Mouse (Mus musculus): Measurements from ENCODE around the gene Rpl6. TPM values are rescaled to one million over a fixed set of nuclear protein-coding genes. Genes with fewer than 3 reads are reported as not detected.
A peak's percentile ranks its signal among the peaks of the same experiment; 100 is the strongest.
"Not testable (repeated sequence)": the region's sequence is repeated elsewhere in the genome, so short reads cannot be mapped to it uniquely, and the experiment has no call there.

Gene Rpl6
- total RNA-seq, 2 experiments from 2014 or later, result 820 to 822 TPM

DNA sequence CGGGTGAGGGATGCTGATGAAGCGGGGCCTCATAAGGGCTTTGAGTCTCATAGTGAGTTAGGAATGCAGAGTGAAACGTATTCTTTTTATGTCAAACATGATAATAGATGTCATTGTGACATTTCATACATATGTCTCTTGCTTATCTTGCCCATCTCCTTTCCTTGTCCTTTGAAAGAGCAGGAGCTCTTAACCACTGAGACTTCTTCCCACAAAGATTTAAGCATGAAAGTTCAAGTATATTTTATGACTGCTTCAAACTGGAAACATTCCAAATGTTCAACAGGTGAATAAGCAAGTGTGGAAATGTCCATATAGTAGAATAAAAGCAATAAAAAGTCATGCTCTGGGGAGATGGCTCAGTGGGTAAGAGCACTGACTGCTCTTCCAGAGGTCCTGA is 22.1 kb downstream of the Rpl6 start:
- no peak for DNase-seq

DNA sequence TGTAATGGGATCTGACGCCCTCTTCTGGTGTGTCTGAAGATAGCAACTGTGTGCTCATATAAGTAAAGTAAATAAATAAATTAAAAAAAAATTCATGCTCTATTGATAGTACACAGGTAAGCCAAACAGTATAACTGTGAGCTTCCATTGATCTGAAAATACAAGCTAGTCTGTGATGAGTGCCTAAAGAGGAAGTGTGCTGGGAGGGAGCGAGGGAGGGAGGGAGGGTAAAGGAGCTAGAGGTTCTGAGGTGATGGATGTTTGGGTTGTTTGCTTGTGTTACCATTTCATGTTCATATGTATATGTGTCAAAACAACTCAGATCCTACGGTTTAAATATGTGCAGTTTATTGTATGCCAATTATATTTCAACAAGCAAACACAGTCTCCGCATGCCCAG is 22.6 kb downstream of the Rpl6 start:
- no peak for DNase-seq

DNA sequence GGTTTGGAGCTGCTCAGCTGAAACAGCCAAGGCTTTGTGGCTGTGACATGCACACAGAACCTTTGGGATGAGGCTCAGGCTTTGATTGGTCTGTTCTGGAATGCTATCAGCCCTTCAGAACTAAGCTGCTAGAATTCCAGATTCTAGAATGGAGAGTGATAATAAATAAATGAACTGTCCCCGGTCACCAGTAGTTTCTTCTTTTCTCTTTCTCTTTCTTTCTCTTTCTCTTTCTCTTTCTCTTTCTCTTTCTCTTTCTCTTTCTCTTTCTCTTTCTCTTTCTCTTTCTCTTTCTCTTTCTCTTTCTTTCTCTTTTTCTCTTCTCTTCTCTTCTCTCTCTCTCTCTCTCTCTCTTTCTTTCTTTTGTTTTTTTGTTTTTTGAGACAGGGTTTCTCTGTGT is 23.0 kb downstream of the Rpl6 start:
- not testable (repeated sequence) for DNase-seq

DNA sequence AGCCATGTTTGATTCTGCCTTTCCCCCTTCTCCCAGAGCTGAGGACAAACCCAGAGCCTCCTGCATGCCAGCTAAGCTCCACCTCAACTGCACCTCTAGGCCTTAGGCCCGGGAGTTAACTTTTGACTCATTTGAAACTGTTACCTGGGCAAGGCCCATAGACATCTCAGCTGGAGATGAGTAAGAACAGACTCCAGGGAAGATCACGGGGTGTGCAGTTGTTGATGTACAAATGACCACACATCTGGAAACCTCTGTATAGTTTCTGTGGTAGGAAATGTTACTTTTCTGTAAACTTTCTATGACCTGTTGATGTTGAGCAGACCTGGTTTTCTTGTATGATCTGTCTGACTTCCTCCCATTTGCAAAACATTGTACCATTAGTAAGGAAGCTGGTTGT is 24.9 kb downstream of the Rpl6 start:
- no peak for DNase-seq

DNA sequence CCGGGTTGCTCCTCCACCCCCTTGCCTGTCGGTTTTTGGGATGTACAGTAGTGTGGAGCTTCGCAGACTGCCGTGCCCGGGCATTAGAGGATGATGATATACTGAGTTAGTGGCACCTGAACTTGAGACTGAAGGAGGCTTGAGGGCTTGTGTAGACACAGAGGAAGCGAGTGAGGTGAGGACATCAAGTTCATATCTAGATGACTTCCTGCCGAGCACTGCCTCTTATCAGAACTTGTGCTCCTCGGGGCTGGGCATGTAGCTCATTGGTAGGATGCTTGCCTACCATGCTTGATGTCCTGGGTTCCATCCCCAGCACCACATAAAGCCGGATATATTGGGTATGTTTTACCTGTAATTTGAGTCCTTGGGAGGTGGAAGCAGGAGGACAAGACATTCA is 26.5 kb downstream of the Rpl6 start:
- no peak for DNase-seq

DNA sequence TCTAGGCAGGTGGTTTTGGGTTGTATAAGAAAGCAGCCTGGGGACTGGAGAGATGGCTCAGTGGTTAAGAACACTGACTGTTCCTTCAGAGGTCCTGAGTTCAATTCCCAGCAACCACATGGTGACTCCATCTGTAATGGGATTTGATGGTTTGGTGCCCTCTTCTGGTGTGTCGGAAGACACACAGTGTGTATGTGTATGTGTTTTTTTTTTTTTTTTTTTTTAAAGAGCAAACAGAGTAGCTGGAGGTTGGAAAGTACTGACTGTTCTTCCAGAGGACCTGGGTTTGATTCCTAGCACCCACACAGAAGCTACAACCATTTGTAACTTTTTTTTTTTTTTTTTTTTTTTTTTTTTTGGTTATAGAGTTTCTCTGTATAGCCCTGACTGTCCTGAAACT is 28.5 kb downstream of the Rpl6 start:
- no peak for DNase-seq

DNA sequence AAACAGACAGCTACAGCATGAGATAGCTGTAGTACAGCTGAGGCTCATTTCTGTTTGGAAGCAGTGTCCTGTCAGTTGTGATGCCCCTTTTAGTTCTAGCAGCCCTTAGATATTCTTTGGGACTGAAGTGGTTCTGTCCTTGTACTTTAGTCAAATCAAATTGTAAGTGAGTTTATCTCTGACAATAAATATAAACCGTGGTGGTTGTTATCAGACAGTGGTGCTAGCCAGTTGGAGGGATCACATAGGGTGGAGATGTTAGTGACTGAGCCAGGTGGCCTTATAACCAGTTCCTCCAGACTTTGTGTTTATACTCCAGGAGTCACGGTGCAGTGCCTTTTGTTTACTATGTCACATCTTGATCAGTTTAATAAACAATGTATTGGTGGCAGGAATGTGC is 29.4 kb downstream of the Rpl6 start:
- DNase-seq, result no peak

DNA sequence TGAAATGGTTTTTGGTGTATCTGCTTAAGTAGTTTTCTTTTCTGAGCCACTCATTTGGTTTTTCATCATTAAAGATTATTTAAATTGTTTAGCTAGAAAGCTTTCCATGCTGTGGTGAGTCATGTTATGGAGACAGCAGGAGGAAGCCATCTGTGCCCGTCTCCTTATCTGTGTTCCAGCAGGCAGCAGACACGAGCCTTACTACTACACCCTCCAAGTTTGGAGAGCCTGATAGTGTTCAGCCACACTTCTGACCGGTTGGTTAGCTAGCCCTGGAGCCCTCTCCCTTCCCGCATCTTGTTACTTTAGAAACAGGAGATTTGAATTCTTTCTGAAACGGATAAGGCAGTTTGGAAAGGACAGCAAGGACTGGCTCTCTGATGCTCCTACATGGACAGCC is 31.9 kb downstream of the Rpl6 start:
- DNase-seq, result no peak

DNA sequence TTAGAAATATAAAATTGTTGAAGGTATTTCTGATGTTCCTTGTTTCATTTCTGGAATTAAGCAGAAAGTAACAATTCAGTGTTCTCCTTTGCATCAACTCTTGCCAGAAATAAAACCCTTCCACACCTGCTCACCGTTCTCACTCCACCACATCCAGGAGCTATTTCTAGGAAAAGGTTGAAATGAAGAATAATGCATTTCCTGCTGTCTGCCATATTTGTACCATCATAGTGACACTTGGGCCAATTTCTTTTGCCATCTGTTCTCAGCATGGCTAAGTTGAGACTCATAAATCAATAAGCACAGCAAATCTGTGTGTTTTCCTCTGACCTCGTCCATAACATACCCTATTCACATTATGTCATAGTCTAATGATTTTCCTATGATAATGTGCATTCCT is 33.9 kb downstream of the Rpl6 start:
- DNase-seq, result no peak

DNA sequence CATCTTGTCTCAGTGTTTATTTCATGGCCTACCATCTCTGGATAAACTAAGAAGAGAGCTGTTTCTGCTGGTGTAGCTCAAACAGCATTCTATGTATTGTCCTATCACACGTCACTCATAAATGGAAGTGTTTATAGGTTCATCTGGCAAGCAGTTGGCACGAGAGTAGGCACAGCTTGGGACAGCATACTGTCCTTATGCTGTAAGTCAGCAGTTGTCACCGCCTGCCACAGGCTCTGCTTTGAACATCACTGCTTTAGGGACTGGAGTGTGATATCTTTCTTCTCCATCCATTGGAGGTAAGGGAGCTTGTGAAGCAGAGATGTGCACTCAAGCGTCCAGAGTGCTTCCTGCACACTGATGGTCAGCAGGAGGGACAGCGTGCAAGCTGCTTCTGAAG is 35.6 kb downstream of the Rpl6 start:
- no peak for DNase-seq

DNA sequence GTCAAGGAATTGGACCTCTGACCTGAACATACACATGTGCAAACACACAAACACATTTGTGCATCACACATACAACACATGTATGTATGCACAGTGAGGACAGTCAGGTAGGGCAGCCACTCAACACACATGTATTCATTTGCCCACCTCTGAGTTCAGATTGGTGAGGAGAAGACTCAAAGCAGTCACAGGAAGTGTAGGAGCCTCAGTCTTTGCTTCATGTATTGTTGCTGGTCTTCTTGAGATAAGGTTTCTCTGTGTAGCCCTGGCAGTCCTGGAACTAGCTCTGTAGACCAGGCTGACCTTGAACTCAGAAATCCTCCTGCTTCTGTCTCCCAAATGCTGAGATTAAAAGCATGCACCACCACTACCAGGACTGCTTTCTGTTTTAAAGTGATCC is 36.9 kb downstream of the Rpl6 start:
- no peak for DNase-seq

DNA sequence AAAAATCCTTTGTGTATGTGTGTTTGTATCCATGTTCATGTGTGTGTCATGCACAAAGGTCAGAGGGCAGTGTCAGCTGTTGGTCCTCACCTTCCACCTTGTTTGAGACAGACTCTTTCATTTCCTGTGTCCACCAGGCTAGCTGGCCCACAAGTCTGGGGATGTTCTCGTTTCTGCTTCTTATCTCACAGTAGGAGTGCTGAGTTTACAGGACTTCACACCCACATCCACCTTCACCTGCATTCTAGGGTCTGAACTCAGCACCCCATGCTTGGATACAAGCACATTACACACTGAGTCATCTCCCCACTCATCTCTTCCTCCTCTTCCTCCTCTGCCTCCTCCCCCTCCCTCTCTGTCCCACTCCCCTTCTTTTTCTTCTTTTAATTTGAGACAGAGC is 38.0 kb downstream of the Rpl6 start:
- DNase-seq, result no peak

DNA sequence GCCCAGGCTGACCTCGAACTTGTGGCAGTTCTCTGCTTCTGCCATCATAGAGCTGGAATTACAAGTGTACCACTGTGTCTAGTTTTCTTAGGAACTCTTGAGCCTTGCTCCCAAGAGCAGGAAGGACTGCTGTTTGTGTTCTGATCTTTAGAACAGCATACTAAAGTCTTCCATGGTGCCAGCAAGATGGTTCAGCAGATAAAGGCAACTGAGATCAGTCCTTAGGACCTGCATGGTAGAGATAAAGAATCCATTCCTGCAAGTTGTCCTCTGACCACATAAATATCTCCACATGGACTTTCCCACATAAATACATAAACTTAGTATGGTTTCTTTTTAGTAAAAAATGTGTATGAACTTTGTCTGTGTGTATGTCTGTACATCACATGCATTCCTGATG is 38.4 kb downstream of the Rpl6 start:
- DNase-seq, result no peak

DNA sequence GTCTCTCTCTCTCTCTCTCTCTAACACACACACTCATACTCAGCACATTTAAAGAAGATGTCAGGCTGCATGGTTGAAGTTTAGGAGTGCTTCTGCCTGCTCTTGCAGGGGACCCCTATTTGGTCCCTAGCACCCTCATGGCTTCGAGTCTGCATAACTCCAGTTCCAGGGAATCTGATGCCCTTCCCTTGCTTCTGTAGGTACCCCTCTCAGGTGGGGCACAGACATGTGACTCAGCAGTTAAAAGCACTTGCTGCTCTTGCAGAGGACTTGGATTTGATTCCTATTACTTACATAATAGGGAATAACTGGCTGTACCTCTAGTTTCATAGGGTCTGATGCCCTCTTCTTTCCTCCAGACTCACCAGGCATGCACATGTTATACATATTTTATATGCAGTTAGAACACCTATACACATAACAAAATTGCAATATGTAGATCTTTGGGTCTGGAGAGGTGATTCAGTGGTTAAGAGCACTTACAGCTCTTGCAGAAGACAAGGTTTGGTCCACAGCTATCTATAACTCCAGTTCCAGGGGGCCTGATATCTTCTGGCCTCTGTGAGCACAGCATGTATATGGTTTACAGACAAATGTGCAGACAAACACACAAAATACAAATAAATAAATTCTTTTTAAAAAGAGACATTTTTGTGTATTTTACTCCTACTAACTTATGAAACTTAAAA is 39.5 kb downstream of the Rpl6 start:
- DNase-seq, result no peak

DNA sequence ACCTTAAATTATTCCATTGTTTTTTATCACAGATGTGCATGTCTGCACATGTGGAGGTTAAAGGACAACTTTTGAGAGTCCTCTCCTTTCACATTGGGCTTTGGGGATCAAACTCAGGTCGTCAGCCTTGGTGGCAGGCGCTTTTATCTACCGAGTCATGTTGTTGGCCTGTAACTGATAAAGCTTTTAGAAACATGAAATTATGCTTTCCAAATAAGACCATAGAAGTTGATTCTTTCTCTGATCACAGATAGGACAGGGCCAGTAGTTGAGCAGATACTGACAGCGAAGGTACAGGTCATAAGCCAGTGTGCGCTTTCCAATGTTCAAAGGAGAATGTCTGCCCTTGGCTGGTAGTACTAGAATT is 40.1 kb downstream of the Rpl6 start:
- no peak for DNase-seq

DNA sequence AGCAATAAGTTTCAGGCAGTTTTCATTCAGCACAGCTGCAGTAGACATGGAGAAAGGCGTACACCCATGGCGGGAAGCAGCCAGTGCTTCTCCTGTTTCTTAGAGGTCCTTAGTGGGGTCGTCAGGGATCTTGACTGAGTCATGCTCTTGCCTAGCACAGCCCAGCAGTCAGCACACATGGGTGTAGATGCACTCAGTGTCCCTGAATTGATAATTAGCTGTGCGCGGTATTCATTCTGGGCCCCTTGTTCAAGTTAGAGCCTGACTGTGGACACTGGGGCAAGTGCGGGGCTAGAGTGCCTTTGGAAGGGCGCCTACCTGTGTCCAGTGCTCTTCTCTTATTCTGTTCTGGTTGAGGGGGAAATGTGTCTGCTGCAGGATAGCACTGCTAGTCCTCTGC is 40.9 kb downstream of the Rpl6 start:
- DNase-seq, result no peak

DNA sequence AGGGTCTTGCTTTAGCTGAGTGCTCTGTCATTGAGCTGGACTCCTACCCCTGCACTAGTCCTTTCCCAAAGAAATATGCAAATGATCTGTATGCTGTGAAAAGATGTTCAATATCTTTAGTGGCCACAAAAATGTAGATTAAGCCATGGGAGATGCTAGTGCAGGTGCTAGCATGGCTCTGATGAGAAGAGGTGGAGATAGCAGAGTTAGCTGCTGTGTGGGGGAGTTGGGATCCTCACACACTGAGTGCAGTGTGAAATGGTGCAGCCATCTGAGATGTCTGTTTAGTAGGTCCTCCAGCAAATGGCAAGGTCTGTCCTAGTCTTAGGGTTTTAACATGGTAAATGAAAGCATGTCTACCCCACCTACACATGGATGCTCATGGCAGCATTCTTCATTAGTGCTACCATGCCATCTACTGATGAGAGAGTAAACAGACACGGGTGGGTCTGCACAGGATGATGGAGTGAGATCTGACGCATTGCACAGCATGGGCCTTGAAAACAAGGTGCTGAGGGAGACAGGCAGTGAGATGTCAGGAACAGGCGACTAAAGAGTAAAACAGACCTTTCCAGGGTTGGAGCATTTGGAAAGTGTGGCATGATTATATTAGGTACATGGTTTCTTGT is 44.6 kb downstream of the Rpl6 start:
- DNase-seq, result no peak

DNA sequence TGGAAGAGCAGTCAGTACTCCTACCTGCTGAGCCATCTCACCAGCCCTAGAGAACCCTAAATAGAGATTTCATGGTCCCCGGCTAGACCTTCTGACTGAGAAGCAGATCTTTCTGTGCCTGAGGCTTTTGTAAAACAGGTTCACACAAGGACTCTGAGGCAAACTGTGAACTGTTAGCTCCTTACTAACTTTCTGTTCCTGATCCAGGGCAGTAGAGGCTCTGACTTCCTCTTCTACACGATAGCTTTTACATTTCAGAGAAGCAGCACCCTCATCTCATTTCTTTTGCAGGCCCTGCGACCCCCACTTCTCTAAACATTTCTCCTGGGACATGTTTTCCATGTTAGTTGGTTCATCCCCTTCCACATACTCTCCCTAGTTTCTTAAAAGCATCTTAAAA is 45.4 kb downstream of the Rpl6 start:
- no peak for DNase-seq

DNA sequence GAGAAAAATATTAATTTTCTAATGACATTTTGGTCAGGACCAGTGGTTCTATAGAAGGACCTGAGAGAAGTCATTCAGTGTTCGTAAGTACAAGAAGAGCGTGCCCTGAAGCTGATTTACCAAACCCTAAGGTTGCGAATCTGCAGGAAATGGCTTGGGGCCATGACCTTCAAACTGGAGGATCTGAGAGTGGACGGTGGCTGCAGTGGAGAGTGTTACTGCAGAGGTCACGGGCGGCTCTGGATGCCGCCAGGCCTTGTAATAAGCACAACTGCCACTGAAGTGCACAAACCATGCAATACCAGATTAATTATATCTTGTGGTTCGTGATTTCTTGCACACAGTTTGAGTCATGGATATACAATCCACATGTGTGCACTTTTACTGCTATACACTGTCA is 47.5 kb downstream of the Rpl6 start:
- peak; percentile 66 for DNase-seq

DNA sequence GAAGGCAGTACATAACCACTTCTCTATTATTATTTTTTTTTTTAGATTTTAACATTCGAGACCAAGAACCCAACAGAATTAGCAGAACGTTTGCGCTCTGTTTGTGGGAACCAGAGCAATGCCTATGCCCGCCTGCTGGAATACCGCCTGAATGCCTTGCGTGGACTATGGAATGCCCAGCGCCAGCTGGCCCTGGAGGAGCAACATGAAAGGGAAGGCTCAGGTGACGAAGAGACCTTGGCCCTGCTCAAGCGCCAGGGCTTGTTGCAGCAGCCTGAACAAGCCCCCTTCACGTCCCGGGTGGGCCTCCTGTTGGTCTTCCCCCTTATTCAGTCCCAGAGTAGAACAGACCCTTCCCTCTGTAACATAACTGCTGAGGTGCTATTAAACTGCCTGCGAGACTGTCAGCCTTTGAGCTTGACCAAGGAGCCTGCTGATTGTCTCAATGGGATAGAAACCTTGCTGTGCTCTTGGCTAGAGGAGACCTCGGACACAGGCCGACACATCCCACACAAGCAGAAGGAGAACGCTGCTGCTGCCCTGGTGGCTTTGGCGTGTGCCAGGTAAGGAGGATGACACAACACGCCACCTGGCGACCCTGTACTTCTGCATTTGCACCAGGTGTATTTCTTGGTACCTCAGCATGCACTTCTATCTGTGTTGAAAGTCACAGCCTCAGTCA is 49.7 kb downstream of the Rpl6 start:
- DNase-seq, result no peak

DNA sequence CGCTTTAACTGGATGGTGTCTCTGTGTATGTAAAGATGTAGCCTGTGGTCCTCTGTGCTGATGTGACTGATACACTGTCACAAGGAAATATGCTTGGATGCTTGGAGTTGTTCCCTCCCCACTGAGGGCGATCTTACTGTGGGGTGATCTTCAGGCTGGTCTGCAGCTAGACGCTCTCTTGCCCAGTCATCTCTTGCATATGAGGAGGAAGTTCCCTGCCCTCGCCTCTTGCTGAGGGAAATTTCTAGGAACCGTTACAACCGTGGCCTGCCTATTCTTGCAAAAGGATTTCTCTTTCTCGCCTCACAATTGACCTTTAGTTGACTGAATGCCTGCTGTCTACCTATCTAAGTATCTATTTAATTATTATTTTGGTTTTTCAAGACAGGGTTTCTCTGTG is 50.7 kb downstream of the Rpl6 start:
- DNase-seq, result no peak
